Mouse (Mus musculus): ENCODE measurements around the gene Rnpepl1.

DNA sequence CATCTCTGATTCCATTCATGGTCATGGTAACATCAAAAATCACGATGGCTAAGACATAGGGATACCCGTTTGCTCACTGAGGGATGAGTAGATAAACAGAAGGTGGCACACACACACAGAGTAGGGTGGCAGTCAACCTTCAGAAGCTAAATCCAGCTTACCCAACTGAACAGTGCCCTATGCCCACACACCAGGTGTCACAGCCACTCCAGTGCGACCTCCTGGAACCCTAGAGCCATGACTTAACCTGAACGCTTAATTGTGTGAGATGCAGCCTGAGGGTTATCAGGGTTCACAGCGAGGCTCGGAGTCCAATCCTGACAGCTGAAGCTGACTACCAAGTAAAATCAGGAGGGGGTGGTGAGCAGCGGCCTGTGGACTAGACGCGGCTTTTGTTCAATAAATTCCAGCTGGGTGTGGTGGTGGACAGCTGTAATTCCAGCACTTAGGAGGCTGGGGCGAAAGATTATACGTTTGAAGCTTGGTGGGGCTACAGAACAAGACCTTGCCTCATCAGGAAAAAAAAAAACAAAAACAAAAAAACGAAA lies 33.1 kb upstream of the Rnpepl1 start:
- TF ChIP-seq EP300 (IDR thresholded peaks at IDR 0.05; ENCODE audit: insufficient read depth, low read depth, low read length) (no peak), CTCF (IDR thresholded peaks at IDR 0.05) (no peak), POLR2A (IDR thresholded peaks at IDR 0.05; ENCODE audit: insufficient read depth, low read depth, low read length) (no peak)
